ENCODE assay signal across 7 mouse cellular contexts in genomic region chr12:8885146-8885543, GRCm38 (mm10). TPM values are rescaled to one million over a fixed set of nuclear protein-coding genes. Genes with fewer than 3 reads are reported as not detected.
A peak's percentile ranks its signal among the peaks of the same experiment; 100 is the strongest.
DNase-seq lines count a peak whose midpoint lies in the region; ATAC-seq and TF ChIP-seq lines count a peak whose summit lies in the region.

No protein-coding gene starts in this region.

- peak; percentile 64; the same call in 1 of the 2 replicates for ATAC-seq in heart, embryonic 16.5 days (replicated peaks; ENCODE audit: extremely low read depth, insufficient read depth, low FRiP score)
- no peak for ATAC-seq in limb, embryonic 15.5 days (ENCODE audit: insufficient number of reproducible peaks, low FRiP score, low TSS enrichment, low read depth)

- no peak overlapping the region for H3K9ac ChIP-seq in heart, embryonic 16.5 days (ENCODE audit: low read length)
- H3K9ac ChIP-seq in limb, embryonic 15.5 days = no peak overlapping the region

- peak overlapping the region; percentile 29; the same call in 1 of the 2 replicates for H3K4me3 ChIP-seq in E14TG2a.4 (replicated peaks; ENCODE audit: low read length)
- H3K4me3 ChIP-seq in heart, embryonic 16.5 days (ENCODE audit: low read length) = no peak overlapping the region
- H3K4me3 ChIP-seq in limb, embryonic 15.5 days = no peak overlapping the region
- no peak overlapping the region for H3K4me3 ChIP-seq in layer of hippocampus, adult 2 months

- peak overlapping the region; percentile 66 for H3K27ac ChIP-seq in heart, embryonic 16.5 days (ENCODE audit: low read length)
- peak overlapping the region; percentile 71 for H3K27ac ChIP-seq in limb, embryonic 15.5 days
- no peak overlapping the region for H3K27ac ChIP-seq in layer of hippocampus, adult 2 months

- WGBS in heart, embryonic 16.5 days = 20% methylated on average over 4 of the region's 4 CpGs
- WGBS in limb, embryonic 15.5 days = 8% methylated on average over 4 of the region's 4 CpGs

- peaks cover 40% of the 10 kb centered on the region for H3K4me1 ChIP-seq in E14TG2a.4 (replicated peaks; ENCODE audit: low read depth, low read length)
- peaks cover 21% of the 10 kb centered on the region for H3K4me1 ChIP-seq in heart, embryonic 16.5 days (ENCODE audit: control insufficient read depth, insufficient read depth, low read length)
- peaks cover 21% of the 10 kb centered on the region for H3K4me1 ChIP-seq in limb, embryonic 15.5 days

- intact Hi-C loops in gastrocnemius, postnatal 14 days (cut with DNase I; ENCODE audit: low total_unique reads) = loop anchor here (5.0 kb wide), 1 partner anchor 188 kb away; no protein-coding TSS in a partner anchor

- H3K4me2 ChIP-seq in heart, embryonic 16.5 days (ENCODE audit: low read depth, low read length) = peak overlapping the region; percentile 38
- H3K4me2 ChIP-seq in limb, embryonic 15.5 days = peak overlapping the region; percentile 36; the same call in 1 of the 2 replicates

- no peaks in the 10 kb centered on the region for H3K9me3 ChIP-seq in E14TG2a.4 (ENCODE audit: low read length)
- H3K9me3 ChIP-seq in heart, embryonic 16.5 days (replicated peaks; ENCODE audit: control insufficient read depth, low read length) = no peaks in the 10 kb centered on the region
- no peaks in the 10 kb centered on the region for H3K9me3 ChIP-seq in limb, embryonic 15.5 days

- H3K36me3 ChIP-seq in E14TG2a.4 (ENCODE audit: insufficient read depth, low read length) = no peaks in the 10 kb centered on the region
- no peaks in the 10 kb centered on the region for H3K36me3 ChIP-seq in heart, embryonic 16.5 days (ENCODE audit: control insufficient read depth, insufficient read depth)
- no peaks in the 10 kb centered on the region for H3K36me3 ChIP-seq in limb, embryonic 15.5 days

- H3K27me3 ChIP-seq in E14TG2a.4 (ENCODE audit: insufficient read depth, low read length) = peaks cover 21% of the 10 kb centered on the region
- no peaks in the 10 kb centered on the region for H3K27me3 ChIP-seq in heart, embryonic 16.5 days (ENCODE audit: control insufficient read depth, insufficient read depth, low read length)
- H3K27me3 ChIP-seq in limb, embryonic 15.5 days = no peaks in the 10 kb centered on the region

- no peak for TF ChIP-seq CTCF in E14TG2a.4 (conservative IDR thresholded peaks at IDR 0.05; ENCODE audit: low read length)
- TF ChIP-seq CTCF in layer of hippocampus, adult 2 months (conservative IDR thresholded peaks at IDR 0.05) = no peak

- DNase-seq in NIH3T3 (ENCODE audit: low read depth) (peak; percentile 60), MN1 (ENCODE audit: low spot score) (no peak)
- no peak for DNase-seq in layer of hippocampus, adult 2 months (ENCODE audit: low spot score in 2 of 2)
- DNase-seq in gastrocnemius, postnatal 14 days = no peak

RNA-seq across cellular contexts. Expression of gene Laptm4a, which starts 36.3 kb away (rescaled TPM):
- polyA plus RNA-seq in heart, embryonic 16.5 days (2015; fragmentation: Nextera tagmentation; extraction: Ambion mirVana) = 283 and 313 TPM in 2 replicates
- polyA plus RNA-seq in limb, embryonic 15.5 days (2015; fragmentation: Nextera tagmentation; extraction: Ambion mirVana) = 513 and 549 TPM in 2 replicates
- total RNA-seq in layer of hippocampus, adult 2 months (2021) = 100 to 1,000 TPM; 208 to 222 TPM
- total RNA-seq in gastrocnemius, postnatal 14 days (2021) = 100 to 1,000 TPM; 303 to 334 TPM
